Mouse (Mus musculus) adrenal gland, postnatal 14 days (tissue): ENCODE data around the gene Rrbp1. TPM values are rescaled to one million over a fixed set of nuclear protein-coding genes. Genes with fewer than 3 reads are reported as not detected.
A peak's percentile ranks its signal among the peaks of the same experiment; 100 is the strongest.

Experiments
- DNase-seq: peaks from one replicate; pipeline ENCODE4 v3.0.0; 2021; ENCODE audit warnings: mixed read lengths
- total RNA-seq: library from RNA; stranded (reverse); gene quantifications from 2 replicates; pipeline ENCODE4 v1.2.3, GENCODE M21; 2021

Gene Rrbp1
- total RNA-seq, 1 experiment from 2014 or later, result 205 TPM

DNA sequence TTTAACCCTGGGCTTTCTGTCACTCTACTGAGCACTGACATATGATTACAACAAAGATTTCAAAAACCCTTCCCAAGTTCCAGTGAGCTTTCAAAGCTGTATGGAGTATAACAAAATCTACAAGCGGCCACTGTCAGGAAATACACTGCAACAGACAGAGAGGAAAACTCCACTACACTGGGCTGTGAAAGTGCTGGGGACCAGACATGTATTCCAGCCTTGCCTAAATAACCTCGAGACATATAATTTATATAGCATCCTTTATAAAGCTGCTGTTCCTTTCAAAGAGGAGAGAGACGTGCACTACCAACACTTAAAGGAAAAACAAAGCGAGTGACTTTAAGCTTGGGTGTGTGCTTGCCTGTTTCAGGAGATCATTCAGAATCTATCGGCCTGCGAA lies 4.4 kb downstream of the Rrbp1 start:
- DNase-seq, result no peak

DNA sequence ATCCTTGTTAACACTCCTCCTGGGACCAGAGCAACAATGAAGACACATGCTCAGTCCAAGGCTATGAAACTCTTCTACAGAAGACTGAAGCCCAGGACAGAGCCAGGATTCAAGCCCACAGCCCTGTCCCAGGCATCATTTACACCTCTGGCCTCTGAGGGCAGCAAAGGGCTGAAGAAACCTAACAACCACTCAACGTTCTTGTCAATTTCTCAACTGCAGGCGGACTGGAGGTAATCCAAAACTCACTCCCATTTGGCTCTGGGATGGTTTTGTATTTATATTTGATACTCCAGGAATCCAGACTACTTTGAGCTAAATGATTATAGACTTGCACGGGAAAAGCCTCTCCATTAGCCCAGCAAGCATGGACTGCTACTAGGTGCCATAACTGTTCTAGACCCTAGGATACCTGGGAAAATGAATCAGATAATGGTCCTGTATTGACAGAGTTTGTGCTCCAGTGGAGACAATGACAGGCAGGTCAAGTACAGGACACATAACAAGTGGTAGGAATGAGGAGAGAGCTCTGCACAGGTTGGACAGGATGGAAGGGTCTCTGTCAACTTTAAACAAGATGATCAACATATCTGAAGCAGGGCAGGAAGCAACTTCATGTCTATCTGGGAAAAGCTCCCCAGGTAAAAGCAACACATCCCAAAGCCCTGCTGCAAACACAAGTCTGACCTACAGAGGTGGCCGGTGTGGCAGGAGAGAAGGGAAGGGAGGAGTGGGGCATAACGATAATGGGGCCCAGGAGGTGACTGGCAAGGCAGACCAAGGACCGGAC lies 5.7 kb downstream of the Rrbp1 start:
- peak; percentile 40 for DNase-seq

- peak; percentile 57 for DNase-seq
These were observed 7.5 kb downstream of the Rrbp1 start for GRCm38 (mm10) chr2:144003544-144003943.

DNA sequence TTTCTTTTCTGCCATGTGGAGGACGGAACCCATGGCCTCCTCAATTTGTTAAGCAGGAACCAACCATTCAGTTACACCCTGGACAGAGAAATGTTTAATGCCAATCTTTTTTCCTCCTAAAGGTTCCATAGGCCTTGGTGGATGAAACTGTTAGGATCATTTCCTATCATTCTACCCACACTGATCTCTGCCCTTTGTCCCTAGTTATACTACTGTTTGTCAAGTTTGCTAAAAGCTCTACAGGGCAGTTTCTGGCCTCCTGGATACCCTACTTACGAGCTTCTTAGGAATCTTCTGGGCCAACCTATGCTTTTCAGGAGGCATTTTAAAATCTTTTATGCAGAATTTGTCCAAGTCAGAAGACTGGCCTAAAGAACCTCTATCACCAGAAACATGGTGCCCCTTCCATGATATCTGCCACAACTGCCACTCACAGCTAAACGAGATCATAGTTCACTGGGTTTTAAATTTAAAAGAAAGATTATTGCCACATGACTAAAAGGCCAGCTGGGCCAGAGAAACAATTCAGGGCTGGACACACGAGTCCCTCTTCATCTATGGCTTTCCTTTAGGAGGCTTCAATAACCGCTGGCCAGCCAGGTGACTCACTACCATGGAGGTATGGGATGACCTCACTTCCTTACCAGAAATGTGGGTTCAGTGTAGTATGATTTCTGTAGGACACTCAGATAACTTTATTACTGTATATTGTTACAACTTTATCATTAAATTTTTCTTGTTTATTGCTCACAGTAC lies 8.7 kb downstream of the Rrbp1 start:
- no peak for DNase-seq

- no peak for DNase-seq
These were observed 18.1 kb downstream of the Rrbp1 start for GRCm38 (mm10) chr2:143992977-143993376.

DNA sequence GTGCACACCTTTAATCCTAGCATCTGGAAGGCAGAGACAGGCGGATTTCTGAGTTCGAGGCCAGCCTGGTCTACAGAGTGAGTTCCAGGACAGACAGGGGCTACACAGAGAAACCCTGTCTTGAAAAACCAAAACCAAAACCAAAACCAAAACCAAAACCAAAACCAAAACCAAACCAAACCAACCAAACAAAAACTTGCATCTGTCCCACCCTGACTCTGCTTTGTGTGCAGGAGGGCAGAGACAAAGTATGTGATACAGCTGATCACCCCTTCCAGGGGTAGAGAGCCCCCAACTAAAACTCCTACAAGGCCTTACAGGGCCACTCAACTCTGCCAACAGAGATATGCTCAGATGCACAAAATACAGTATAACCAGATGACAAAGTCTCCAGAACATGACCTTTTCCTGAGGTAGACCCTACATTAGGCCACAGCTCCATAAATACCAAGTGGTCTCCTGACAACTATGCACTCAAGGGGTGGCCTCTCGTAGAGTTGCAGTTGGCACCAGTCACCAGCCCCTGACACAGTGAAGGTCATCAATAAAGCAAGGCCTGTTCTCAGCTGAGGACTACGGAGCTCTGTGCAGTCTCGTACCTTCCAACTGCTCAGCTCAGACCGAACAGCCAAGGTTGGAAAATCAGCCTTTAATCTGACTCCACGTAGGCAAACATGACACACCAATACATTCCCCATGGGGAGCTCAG lies 18.9 kb downstream of the Rrbp1 start:
- peak; percentile 27 for DNase-seq

GRCm38 (mm10) chr2:143990997-143991396 lies 20.1 kb downstream of the Rrbp1 start:
- DNase-seq, result no peak

GRCm38 (mm10) chr2:143988016-143988415 lies 23.0 kb downstream of the Rrbp1 start:
- DNase-seq, result no peak

DNA sequence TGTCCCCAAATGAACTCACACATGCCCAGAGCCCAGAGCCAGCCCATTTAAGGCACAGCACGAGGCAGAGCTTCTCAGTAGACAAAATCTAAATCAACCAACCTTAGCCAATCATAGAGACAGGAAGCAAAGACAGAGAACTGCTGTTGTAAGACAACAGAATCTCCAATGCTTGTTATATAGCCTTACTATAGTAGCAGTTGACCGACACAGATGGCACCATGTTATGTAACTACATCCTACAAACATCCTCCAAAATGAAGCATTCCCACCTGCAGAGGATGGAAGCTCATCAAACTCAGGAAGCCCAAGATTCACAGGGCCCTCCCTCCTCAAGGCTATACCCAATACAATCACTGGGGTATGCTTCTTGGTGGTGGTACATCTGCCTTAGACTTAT lies 23.6 kb downstream of the Rrbp1 start:
- DNase-seq, result no peak

GRCm38 (mm10) chr2:143983482-143983881 lies 27.6 kb downstream of the Rrbp1 start:
- DNase-seq, result no peak

- DNase-seq, result no peak
These were observed 28.2 kb downstream of the Rrbp1 start for GRCm38 (mm10) chr2:143982901-143983300.

GRCm38 (mm10) chr2:143982152-143982551 lies 28.9 kb downstream of the Rrbp1 start:
- no peak for DNase-seq

DNA sequence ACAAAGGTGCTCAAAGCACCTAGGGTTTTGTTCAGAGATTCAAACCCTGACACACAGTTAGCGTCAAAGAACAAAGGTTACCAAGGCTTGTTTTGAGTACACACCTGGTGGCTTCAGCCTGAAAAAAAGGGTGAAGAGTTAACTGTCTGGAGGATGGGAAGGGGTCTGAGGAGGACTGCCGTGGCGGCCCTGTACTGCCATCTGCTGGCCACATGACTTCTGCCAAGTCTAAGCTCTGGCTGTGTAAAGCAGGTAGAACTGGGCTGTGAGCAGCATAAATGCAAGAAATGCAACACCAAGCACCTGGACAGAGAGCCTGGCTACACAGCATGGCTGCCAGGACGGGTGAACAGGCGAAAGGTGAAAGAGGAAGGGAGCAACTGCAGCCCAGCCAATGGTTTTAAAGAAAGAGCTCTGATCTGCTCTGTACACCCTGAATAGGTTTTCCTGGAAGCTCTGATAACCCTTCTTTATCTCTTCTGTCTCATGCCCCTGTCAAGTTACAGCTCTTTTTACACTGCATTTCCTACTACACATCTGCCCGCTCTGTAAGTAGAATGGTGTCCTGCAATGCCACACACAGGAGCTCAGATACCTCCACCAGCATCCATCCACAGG lies 30.2 kb downstream of the Rrbp1 start:
- peak; percentile 74 for DNase-seq

GRCm38 (mm10) chr2:143978444-143979147 lies 32.5 kb downstream of the Rrbp1 start:
- no peak for DNase-seq

DNA sequence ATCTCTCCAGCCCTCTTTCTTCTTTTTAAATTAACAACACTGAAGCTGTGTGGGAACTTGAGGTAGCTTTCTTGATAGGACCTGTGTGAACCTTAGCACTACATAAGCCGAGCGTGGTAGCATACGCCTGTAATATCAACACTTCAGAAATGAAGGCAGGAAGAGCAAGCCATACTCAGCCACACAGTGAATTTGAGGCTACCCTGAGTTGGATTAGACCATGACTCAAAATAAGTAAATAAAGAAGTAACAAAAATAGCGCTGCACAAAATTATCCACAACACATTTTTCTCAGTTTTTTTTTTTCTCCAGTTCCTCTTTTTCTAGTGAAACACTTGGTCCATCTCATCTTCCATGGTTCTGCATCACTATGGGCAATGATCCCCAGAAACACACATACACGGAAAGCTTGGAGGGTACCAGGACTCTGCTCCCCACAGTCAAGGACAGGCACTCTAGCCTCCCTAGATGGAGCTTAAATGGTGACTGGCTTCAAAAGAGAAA lies 35.9 kb downstream of the Rrbp1 start:
- DNase-seq, result no peak

GRCm38 (mm10) chr2:143973161-143973560 lies 37.9 kb downstream of the Rrbp1 start:
- peak; percentile 24 for DNase-seq

- DNase-seq, result no peak
These were observed 39.2 kb downstream of the Rrbp1 start for GRCm38 (mm10) chr2:143971887-143972286.

- no peak for DNase-seq
These were observed 40.2 kb downstream of the Rrbp1 start for GRCm38 (mm10) chr2:143970841-143971240.

- DNase-seq, result no peak
These were observed 41.8 kb downstream of the Rrbp1 start for GRCm38 (mm10) chr2:143969260-143969659.

GRCm38 (mm10) chr2:143963318-143963717 lies 47.7 kb downstream of the Rrbp1 start:
- DNase-seq, result no peak

DNA sequence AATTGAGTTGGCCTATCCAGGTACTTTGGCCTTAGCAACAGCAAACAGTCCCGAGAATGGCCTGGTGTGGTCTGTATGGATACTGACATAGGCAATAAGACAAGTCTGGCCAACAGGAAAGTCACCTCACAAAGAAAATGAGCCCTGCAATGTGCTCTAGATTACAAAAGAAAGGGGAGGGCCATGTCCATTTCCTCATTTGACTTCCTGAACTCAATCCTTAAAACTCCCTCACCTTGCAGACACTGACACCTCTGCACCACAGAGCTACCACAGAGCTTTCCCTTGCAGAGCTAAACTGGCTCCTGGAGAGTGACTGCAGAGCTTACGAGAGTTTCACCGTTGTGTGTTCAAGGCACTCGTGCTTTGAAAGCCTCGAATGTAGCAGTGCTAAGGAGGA lies 48.9 kb downstream of the Rrbp1 start:
- DNase-seq, result no peak

DNA sequence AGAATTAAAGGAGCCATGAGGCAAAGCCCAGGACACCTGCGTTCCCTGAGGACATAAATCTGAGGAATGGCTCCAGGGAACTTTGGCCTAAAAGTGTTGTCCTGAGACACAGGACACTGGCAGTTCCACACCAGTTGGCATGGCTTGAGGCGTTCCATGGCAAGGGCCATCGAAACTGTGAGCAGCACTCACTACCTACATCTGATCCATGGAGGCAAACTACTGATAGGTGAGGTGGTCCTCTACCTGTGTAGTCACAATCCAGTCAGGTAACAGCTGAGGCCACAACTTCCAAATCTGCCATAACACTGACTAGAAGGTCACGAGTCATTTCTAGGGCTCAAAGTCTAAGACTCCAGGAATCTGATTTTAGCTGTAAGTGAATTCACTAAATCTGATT lies 55.3 kb downstream of the Rrbp1 start:
- peak; percentile 24 for DNase-seq
